Mouse (Mus musculus) thymus, adult 2 months (tissue): ENCODE data around the gene Irgq.

ENCODE experiments used
- CTCF ChIP-seq: fragments of 200-500 bp; IDR thresholded peaks from 2 replicates; pipeline ENCODE4 v1.5.1; 2012; ENCODE audit warnings: mild to moderate bottlenecking, control low read depth, low read length, moderate library complexity, borderline replicate concordance; ENCODE audit not compliant: control insufficient read depth, poor library complexity, insufficient read depth; ENCODE audit errors: extremely low read depth
- POLR2A ChIP-seq: fragments of 200-500 bp; IDR thresholded peaks from 2 replicates; pipeline ENCODE4 v1.6.1; 2012; ENCODE audit warnings: mild to moderate bottlenecking, low read length, control low read depth, moderate library complexity; ENCODE audit not compliant: control insufficient read depth, poor library complexity, insufficient read depth; ENCODE audit errors: extremely low read depth

DNA sequence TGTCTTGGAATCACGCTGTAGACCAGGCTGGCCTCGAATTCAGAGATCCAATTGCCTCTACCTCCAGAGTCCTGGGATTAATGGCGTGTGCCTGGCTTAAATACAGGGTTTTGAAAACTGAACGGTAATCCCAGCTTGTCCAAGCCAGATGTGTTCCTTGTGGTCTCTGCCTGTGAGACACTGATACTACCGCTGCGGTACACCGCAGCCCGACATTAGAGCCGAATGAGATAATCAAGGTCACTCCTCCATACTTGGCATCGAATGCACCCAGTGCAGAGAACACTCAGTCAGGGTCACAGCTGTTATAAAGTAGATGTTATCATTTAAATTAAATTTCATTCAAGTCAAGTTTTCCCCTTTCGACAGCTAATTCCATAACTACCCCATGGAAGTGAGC lies 1.6 kb upstream of the Irgq start:
- TF ChIP-seq CTCF (no peak), POLR2A (no peak)
